Mouse (Mus musculus): ENCODE data around the gene Cic.

Gene Cic

GRCm38 (mm10) chr7:25281734-25282601 is 14.5 kb downstream of the Cic start:
- peak; percentile 99 for DNase-seq (ENCODE audit: low spot score in 2 of 2)

DNA sequence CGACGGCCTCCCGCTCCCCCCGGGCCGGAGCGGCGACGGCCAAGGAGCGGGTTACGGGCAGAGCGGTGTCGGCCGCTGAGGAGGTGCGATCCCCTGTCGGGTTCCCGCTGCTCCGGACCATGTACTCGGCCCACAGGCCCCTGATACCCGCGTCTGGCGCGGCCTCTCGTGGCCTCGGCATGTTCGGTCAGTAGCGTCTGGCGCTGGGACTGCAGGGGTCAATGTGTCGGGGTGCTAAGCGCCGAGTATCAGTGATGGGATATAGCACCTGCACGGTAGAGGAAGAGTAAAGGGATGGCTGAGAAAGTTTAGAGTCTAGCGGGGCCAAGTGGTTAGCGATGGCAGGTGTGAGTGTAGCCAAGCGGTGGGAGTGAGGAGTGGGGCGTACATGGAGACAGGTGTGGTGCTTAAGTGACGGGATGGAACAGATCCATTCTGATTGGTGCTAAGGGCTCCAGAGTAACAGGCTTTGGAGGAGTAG is 15.3 kb downstream of the Cic start:
- DNase-seq (ENCODE audit: low spot score in 2 of 2): peak; percentile 59 to 81

- DNase-seq (ENCODE audit: low spot score in 2 of 2): peak; percentile 35 to 71
These were observed 16.1 kb downstream of the Cic start for GRCm38 (mm10) chr7:25283637-25284036.

GRCm38 (mm10) chr7:25284171-25284570 is 16.7 kb downstream of the Cic start:
- DNase-seq (ENCODE audit: low spot score in 2 of 2): peak in 1 of 2 experiments; percentile 14

GRCm38 (mm10) chr7:25284766-25285165 is 17.3 kb downstream of the Cic start:
- peak; percentile 16 to 69 for DNase-seq (ENCODE audit: low spot score in 2 of 2)

DNA sequence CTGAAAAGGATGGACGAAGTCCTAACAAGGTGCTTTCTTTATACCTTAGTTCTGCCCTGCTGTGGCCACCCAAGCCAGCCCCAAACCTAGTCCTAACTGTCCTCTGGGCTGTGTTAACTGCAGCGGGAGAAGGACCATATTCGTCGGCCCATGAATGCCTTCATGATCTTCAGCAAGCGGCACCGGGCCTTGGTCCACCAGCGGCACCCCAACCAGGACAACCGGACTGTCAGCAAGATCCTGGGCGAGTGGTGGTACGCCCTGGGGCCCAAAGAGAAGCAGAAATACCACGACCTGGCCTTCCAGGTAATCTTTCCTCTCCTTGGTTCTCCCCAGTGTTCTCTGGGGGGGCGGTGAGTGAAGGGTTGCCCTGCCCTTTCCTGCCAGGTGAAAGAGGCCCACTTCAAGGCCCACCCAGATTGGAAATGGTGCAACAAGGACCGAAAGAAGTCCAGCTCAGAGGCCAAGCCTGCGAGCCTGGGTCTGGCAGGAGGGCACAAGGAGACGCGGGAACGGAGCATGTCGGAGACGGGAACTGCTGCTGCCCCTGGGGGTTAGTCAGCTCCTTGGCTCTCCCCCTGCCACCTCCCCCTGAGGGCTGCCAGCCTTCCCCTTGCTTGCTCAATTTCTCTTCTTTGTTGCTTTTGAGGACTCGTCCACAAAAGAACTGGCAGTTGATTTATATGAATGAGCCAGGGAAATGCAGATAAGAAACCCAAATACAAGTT is 18.2 kb downstream of the Cic start:
- DNase-seq (ENCODE audit: low spot score in 2 of 2): peak; percentile 12 to 63

DNA sequence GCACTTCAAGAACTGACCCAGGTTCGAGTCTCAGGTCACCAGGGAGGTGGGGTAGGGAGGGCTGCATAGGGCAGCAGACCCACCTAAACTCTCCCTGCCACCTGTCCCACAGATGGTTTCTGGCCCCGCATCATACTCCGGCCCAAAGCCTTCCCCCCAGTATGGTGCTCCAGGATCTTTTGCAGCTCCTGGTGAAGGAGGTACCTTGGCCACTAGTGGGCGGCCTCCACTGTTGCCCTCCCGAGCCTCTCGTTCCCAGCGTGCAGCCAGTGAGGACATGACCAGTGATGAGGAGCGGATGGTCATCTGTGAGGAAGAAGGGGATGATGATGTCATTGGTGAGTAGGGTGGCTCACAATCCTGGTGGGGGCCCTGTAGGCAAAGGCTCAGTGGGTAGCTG is 19.5 kb downstream of the Cic start:
- DNase-seq (ENCODE audit: low spot score in 2 of 2): peak in 1 of 2 experiments; percentile 59

- DNase-seq (ENCODE audit: low spot score in 2 of 2): peak in 1 of 2 experiments; percentile 58
These were observed 20.5 kb downstream of the Cic start for GRCm38 (mm10) chr7:25288011-25288410.

GRCm38 (mm10) chr7:25288721-25289120 is 21.2 kb downstream of the Cic start:
- no peak for DNase-seq (ENCODE audit: low spot score in 2 of 2)

DNA sequence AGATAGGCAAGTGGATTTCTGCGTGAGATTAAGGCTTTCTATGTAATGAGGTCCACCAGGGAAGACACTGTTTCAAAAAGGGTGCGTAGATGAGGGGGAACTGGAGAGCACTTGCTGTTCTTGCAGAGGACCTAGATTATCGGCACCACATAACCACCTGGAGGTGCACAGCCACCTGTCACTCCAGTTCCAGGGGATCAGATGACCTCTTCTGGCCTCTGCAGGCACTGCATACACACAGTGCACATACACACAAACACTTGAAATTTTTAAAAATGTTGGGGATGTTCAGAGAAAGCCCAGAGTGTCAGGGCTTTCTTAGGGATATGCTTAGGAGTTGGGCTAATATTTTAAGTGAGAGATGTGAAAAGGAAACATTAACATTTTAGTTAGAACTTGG is 22.4 kb downstream of the Cic start:
- DNase-seq (ENCODE audit: low spot score in 2 of 2): peak in 1 of 2 experiments; percentile 55

- peak in 1 of 2 experiments; percentile 53 for DNase-seq (ENCODE audit: low spot score in 2 of 2)
These were observed 23.0 kb downstream of the Cic start for GRCm38 (mm10) chr7:25290463-25290862.

GRCm38 (mm10) chr7:25290911-25291310 is 23.4 kb downstream of the Cic start:
- peak; percentile 60 to 75 for DNase-seq (ENCODE audit: low spot score in 2 of 2)

DNA sequence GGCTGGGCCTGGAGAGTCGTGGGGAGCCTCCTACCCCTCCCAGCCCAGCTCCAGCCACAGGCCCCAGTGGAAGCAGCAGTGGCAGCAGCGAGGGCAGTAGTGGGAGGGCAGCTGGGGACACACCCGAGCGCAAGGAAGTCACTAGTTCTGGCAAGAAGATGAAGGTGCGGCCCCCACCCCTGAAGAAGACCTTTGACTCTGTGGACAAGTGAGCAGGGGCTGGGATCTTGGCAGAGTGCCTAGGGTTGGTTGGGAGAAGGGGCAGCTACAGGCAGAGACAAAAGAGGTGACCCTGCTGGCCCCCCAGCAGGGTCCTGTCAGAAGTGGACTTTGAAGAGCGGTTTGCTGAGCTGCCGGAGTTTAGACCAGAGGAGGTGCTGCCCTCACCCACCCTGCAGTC is 24.6 kb downstream of the Cic start:
- DNase-seq (ENCODE audit: low spot score in 2 of 2): peak in 1 of 2 experiments; percentile 61

GRCm38 (mm10) chr7:25293191-25293739 is 25.8 kb downstream of the Cic start:
- no peak for DNase-seq (ENCODE audit: low spot score in 2 of 2)

DNA sequence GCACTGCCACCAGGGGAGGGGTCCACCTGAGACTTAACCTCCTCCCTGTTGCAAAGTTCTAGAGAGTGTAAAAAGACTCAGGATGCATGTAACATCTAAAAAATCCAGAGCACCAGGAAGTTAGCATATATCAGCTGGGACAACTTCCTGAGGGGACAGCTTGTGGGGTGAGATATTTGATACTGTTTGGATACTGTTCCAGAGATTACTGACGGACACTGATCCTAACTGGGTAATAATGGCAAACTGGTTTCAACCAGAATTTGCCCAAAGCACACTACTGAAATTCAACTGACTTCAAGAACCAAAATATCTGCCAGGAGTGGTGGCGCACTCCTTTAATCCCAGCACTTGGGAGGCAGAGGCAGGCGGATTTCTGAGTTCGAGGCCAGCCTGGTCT is 27.0 kb downstream of the Cic start:
- DNase-seq (ENCODE audit: low spot score in 2 of 2): no peak

DNA sequence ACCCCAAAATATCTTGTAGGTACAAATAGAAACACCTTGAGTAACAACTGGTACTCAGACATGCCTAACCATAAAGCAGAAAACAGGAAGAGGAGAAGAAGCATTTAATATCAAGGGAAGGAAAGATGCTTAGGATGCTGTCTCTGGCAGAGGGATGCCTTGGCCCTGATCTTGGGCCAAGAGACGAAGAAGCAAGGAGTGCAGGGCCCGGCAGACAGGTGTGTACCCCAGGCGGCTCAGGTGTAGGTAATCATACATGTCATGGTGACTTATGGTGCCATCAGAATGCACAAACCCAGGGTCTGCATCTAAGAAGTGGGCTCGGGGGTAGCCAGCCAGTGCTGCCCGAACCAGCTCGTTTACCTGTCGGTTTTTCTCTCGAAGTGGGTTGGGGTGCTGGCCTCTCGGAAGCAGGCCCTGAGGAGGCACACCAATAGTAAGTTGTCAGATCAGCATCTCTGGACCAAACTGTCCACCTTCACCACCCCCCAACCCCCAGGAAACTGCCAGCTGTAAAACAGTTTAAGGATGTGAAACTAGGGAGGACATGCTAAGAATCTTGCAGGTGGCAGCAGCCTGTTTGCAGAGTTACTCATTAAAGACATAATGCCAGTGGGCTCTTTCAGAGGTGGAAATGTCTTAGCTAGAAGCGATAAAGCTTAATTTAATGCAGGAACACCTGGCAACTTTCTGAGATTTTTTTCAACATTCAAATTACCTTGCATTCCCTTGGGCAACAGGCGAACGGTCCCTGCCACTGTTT is 27.6 kb downstream of the Cic start:
- DNase-seq (ENCODE audit: low spot score in 2 of 2): peak; percentile 15 to 64

DNA sequence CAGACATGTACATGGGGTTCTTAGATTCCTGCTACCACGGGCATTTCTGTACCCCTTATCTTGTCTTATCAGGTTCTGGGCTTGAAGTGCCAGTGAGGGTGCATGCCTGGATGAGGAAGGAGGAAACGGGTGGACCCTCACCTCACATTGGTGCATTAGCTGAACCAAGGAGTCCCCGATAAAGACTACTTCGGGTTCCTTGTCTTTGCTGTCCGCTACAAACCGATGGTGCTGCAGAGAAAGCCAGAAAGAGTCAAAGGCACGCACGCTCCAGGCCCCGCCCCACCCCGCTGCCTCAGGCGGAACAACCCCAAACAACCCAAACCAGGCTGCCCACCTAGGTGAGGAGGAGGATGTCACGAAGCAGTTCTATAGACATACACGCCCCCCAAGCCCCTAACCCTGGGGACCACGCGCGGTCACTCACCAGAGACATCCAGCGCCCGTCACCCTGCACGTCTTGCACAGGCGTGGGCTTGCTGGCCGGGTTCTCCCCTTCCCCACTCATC is 29.5 kb downstream of the Cic start:
- peak; percentile 64 to 80 for DNase-seq (ENCODE audit: low spot score in 2 of 2)

DNA sequence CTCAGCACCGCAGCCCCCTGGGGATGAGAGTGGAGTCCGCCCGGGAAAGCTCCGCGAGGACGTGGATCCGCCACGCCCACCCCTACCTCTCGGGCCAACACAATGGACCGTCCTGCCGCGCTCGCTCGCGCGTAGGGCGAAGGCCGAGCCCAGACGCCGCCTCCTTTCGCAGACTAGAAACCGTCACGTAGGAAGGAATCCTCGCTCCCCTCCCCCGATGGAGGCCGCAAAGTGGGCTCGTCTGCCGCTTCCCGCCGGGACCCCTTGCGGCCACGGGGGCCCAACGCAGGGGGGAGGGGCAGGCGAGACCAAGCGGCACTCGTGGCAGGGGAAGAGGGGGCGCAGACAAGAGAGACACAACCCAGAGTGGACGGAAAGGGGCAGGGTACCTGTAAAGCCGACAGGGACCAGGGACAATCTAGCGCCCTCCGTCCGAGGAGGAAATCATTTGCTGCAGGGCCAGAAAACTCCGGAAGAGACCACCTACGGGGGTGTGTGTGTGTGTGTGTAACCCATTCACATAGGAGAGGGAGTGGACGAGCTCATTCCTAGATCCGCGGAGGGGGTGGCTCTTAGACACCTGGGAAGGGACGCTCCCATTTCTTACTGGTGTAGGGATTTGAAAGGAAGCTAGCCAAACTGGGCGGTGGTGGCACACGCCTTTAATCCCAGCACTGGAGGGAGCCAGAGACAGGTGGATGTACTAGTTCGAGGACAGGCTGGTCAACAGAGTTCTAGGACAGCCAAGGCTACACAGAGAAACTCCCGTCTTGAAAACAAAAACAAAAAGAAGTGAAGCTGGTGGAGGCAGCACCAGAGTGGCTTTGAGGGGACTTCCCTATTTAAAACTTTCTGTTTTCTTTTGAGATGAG is 30.2 kb downstream of the Cic start, which contains the start of gene Pafah1b3:
Gene Pafah1b3 (minus strand): TSS at position 533 of the 872 bp plus-strand sequence.
- DNase-seq (ENCODE audit: low spot score in 2 of 2): peak; percentile 64 to 83

DNA sequence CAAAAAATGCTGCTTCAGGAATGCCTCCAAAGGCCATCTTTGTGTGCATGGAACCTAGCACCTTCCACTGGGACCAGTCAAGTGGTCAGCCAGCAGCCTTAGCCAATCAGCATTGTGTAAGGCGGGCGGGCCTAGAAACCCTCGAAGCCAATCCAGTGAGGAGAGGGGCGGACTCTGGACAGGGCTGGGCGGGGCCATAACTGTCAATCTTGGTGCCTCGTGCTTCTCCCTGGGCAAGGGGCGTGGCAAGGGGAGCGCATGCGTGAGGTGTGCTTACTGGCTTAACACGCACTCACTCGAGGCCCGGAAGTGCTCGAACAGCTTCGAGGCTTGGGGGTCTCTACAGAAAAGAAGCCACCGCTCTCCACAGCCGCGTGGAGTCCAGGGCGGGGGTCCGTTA is 33.6 kb downstream of the Cic start, which contains the start of gene Prr19:
Gene Prr19 (plus strand): TSS at position 349 of the 400 bp plus-strand sequence.
- DNase-seq (ENCODE audit: low spot score in 2 of 2): peak in 1 of 2 experiments; percentile 66
